Mouse (Mus musculus): ENCODE results near the gene Ercc2. TPM values are rescaled to one million over a fixed set of nuclear protein-coding genes. Genes with fewer than 3 reads are reported as not detected.

Ercc2 gene
- polyA plus RNA-seq, 1 experiment from 2014 or later = 25.2 TPM

DNA sequence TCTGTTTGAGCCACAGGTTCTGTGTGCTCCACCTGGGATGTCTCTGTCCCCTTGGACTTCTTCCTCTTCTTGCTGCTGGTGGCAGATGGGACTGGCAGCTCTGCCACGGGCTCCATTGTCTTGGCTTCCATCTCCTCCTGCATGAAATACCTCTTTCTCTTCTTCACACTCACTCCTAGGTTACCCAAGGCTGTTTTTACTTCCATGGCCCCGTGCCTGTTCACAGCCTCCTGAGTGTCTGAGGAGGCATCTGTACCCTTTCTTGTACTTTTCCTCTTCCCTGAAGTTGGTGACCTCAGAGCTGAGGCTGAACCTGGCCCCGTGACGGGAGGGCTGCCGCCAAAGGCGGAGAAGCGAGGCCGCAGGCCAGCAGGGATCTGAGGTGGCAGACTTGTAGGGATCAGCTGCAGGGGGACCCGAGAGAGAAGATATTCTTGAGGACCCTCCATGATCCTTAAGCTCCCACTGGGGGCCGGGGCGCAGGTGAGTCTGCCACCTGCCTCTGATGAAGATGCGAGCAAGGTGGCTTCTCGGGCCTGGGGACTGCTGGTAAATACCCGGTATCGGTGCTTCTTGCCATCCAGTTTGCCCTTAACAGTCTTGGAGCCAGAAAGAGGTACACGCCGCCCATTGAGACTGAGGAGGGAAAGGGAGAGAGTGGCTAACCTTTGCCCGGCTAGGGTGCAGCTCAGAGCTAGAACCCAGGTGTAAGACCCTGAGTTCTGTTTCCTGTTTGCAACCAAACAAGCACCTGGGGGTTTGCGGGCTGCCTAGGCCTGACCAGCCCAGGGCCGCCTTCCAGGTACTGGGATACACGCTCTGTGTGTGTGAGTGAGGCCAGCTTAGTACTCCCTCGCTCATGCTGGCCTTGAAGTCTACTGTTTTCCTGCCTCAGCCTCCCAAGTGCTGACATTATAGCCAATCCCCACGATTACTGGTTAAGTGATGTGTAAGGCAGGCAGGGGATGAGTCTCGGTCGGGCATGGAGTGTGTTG, 24.1 kb upstream of the Ercc2 start:
- Histone ChIP-seq H3K27me3 (ENCODE audit: control insufficient read depth, insufficient read depth, low read length) (no peaks in the 10 kb centered on the region), H3K4me2 (ENCODE audit: low read depth, low read length, severe bottlenecking) (peak overlapping the region; percentile 93; the same call in 1 of the 2 replicates), H3K4me3 (ENCODE audit: low read depth, low read length) (no peak overlapping the region; the same call in 1 of the 2 replicates), H3K9ac (ENCODE audit: low read length) (peak overlapping the region; percentile 59; the same call in 1 of the 2 replicates), H3K9me3 (ENCODE audit: control insufficient read depth, low read length) (no peaks in the 10 kb centered on the region), H3K36me3 (ENCODE audit: control insufficient read depth, insufficient read depth, low read length) (peaks cover 8% of the 10 kb centered on the region; the same call in 1 of the 2 replicates), H3K27ac (ENCODE audit: low read depth, low read length) (no peak overlapping the region), H3K4me1 (replicated peaks; ENCODE audit: control insufficient read depth, insufficient read depth, low read length) (peaks cover 17% of the 10 kb centered on the region; the same call in 1 of the 2 replicates)
- ATAC-seq (replicated peaks; ENCODE audit: low FRiP score) = no peak
- 93% methylated on average over 25 of the region's 25 CpGs for WGBS
- DNase-seq (ENCODE audit: low spot score) = no peak

DNA sequence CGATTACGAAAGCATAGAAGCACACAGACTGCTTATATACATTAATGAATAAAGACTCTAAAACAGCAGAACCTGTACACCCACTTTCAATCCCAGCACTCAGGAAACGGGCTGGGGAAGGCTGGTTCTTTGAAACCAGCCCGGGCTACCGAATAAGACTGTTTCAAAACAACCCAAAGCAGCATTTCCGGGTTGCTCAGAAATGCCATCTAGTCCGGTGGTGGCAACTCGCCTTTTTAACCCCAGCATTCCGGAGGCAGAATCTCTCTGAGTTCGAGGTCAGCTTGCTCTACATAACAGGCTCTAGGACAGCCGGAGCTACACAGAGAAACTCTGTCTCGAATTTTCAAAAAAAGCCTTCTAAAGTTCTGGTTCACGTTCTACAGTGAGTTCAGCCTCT, 23.2 kb upstream of the Ercc2 start:
- H3K27ac ChIP-seq (ENCODE audit: low read depth, low read length) = no peak overlapping the region
- H3K4me3 ChIP-seq (ENCODE audit: low read depth, low read length) = peak overlapping the region; percentile 66
- H3K9me3 ChIP-seq (ENCODE audit: control insufficient read depth, low read length) = no peaks in the 10 kb centered on the region
- ATAC-seq (replicated peaks; ENCODE audit: low FRiP score) = no peak
- WGBS = 21% methylated on average over 13 of the region's 13 CpGs
- peaks cover 17% of the 10 kb centered on the region; the same call in 1 of the 2 replicates for H3K4me1 ChIP-seq (replicated peaks; ENCODE audit: control insufficient read depth, insufficient read depth, low read length)
- peaks cover 4% of the 10 kb centered on the region; the same call in 1 of the 2 replicates for H3K36me3 ChIP-seq (ENCODE audit: control insufficient read depth, insufficient read depth, low read length)
- H3K9ac ChIP-seq (ENCODE audit: low read length) = peak overlapping the region; percentile 59; the same call in 1 of the 2 replicates
- H3K27me3 ChIP-seq (ENCODE audit: control insufficient read depth, insufficient read depth, low read length) = no peaks in the 10 kb centered on the region
- DNase-seq (ENCODE audit: low spot score) = no peak
- H3K4me2 ChIP-seq (ENCODE audit: low read depth, low read length, severe bottlenecking) = peak overlapping the region; percentile 93

DNA sequence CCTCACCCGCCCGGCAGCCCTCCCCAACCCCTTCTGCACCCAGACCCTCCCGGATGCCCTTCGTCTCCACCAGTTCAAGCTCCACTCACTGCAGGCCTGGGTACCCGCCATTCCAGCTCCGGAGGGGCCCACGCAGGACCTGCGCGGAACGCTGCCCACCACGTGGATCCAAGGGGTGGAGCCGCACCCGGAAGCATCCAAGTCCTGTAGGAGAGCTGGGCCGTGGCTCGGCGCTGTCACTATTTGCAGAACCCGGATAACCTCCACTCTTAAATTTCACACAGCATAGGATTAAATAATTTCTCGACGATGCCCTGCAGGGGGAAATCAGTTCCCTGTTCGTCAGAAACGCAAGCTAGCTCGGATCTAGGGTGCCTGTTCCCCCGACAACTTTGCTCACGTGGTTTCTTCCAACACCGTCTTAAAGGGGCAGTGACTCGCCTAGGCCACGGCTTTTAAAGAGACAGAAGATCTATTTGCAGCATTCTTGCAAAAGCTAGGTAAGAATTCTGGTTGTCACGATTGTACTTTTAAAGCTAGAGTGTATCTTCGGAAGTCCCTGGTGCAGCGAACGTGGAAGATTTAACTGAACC, 22.4 kb upstream of the Ercc2 start, which contains the start of the genes Cd3eap and Ppp1r13l:
TSS of gene Cd3eap (minus strand) at position 185 of the 593 bp plus-strand sequence.
TSS of gene Ppp1r13l (plus strand) at position 451 of the 593 bp plus-strand sequence.
- no peaks in the 10 kb centered on the region for H3K9me3 ChIP-seq (ENCODE audit: control insufficient read depth, low read length)
- H3K4me2 ChIP-seq (ENCODE audit: low read depth, low read length, severe bottlenecking) = peak within 1 kb of the TSS; percentile 93
- under 1% methylated on average over 31 of the region's 31 CpGs for WGBS

GRCm38 (mm10) chr7:19359892-19360641, 21.7 kb upstream of the Ercc2 start:
- ATAC-seq (replicated peaks; ENCODE audit: low FRiP score) = peak; percentile 76
- no peaks in the 10 kb centered on the region for H3K9me3 ChIP-seq (ENCODE audit: control insufficient read depth, low read length)
- H3K4me2 ChIP-seq (ENCODE audit: low read depth, low read length, severe bottlenecking) = peak overlapping the region; percentile 93
- DNase-seq (ENCODE audit: low spot score) = peak; percentile 85
- under 1% methylated on average over 45 of the region's 45 CpGs for WGBS
- H3K9ac ChIP-seq (ENCODE audit: low read length) = peak overlapping the region; percentile 59
- no peak overlapping the region for H3K27ac ChIP-seq (ENCODE audit: low read depth, low read length)
- no peaks in the 10 kb centered on the region for H3K27me3 ChIP-seq (ENCODE audit: control insufficient read depth, insufficient read depth, low read length)
- peak overlapping the region; percentile 66 for H3K4me3 ChIP-seq (ENCODE audit: low read depth, low read length)
- peaks cover 17% of the 10 kb centered on the region; the same call in 1 of the 2 replicates for H3K4me1 ChIP-seq (replicated peaks; ENCODE audit: control insufficient read depth, insufficient read depth, low read length)
- peaks cover 4% of the 10 kb centered on the region; the same call in 1 of the 2 replicates for H3K36me3 ChIP-seq (ENCODE audit: control insufficient read depth, insufficient read depth, low read length)

More for the DNA sequence above, 22.4 kb upstream of the Ercc2 start, which contains the start of the genes Cd3eap and Ppp1r13l:
- Histone ChIP-seq H3K27ac (ENCODE audit: low read depth, low read length) (no peak within 1 kb of the TSS), H3K27me3 (ENCODE audit: control insufficient read depth, insufficient read depth, low read length) (no peaks in the 10 kb centered on the region), H3K9ac (ENCODE audit: low read length) (peak within 1 kb of the TSS; percentile 59), H3K4me3 (ENCODE audit: low read depth, low read length) (peak within 1 kb of the TSS; percentile 66), H3K36me3 (ENCODE audit: control insufficient read depth, insufficient read depth, low read length) (peaks cover 4% of the 10 kb centered on the region; the same call in 1 of the 2 replicates), H3K4me1 (replicated peaks; ENCODE audit: control insufficient read depth, insufficient read depth, low read length) (peaks cover 17% of the 10 kb centered on the region; the same call in 1 of the 2 replicates)
- DNase-seq (ENCODE audit: low spot score) = peak; percentile 88
- ATAC-seq (replicated peaks; ENCODE audit: low FRiP score) = peak; percentile 72

DNA sequence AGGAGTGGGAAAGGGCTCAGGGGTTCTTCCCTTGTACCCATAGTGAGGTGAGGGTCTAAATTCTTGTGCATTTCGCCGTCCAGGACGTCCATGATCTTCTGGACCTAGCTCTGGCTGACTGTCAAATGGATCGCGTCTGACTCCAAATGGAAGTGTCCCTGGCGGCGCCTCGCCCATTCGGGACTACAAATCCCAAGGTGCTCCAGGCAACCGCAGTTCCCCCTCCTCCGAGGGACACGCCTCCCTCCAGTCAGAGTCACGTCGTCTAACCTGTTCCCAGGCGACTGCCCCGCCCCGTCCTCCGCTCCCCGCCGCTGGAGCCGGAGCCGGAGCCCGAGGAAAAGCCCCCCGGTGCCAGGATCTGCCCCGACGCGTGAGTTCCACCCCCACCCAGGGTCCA, 20.9 kb upstream of the Ercc2 start:
- H3K4me2 ChIP-seq (ENCODE audit: low read depth, low read length, severe bottlenecking) = peak overlapping the region; percentile 93
- H3K4me1 ChIP-seq (replicated peaks; ENCODE audit: control insufficient read depth, insufficient read depth, low read length) = peaks cover 17% of the 10 kb centered on the region; the same call in 1 of the 2 replicates
- peak overlapping the region; percentile 61; the same call in 1 of the 2 replicates for H3K9ac ChIP-seq (ENCODE audit: low read length)
- peak; percentile 93 for DNase-seq (ENCODE audit: low spot score)
- no peaks in the 10 kb centered on the region for H3K27me3 ChIP-seq (ENCODE audit: control insufficient read depth, insufficient read depth, low read length)
- H3K9me3 ChIP-seq (ENCODE audit: control insufficient read depth, low read length) = no peaks in the 10 kb centered on the region
- H3K27ac ChIP-seq (ENCODE audit: low read depth, low read length) = no peak overlapping the region
- WGBS = 0% methylated on average over 27 of the region's 27 CpGs
- H3K36me3 ChIP-seq (ENCODE audit: control insufficient read depth, insufficient read depth, low read length) = peaks cover 4% of the 10 kb centered on the region; the same call in 1 of the 2 replicates
- peak overlapping the region; percentile 66 for H3K4me3 ChIP-seq (ENCODE audit: low read depth, low read length)
- peak; percentile 75 for ATAC-seq (replicated peaks; ENCODE audit: low FRiP score)

DNA sequence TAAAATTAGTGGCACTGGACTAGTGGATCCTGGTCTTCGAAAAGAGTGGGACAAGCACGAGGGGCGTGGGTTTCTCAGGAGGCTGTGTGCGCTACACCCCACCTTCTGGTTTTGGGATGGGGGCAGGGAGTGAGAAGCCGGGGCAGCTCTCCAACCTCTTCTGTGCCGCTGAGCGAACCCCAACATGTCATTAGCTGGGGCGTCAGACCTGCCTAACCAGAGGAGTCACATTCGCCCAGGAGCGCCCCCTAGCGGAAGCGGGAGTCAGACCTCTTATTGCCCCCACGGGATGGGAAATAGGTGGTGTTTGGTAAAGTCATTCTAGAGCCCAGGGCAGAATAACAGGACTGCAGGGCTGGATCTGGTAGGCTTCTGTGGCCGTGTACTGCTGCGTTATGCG, 20.1 kb upstream of the Ercc2 start:
- H3K36me3 ChIP-seq (ENCODE audit: control insufficient read depth, insufficient read depth, low read length) = peaks cover 4% of the 10 kb centered on the region; the same call in 1 of the 2 replicates
- no peaks in the 10 kb centered on the region for H3K9me3 ChIP-seq (ENCODE audit: control insufficient read depth, low read length)
- H3K4me2 ChIP-seq (ENCODE audit: low read depth, low read length, severe bottlenecking) = peak overlapping the region; percentile 93
- ATAC-seq (replicated peaks; ENCODE audit: low FRiP score) (no peak), DNase-seq (ENCODE audit: low spot score) (peak; percentile 87)
- H3K9ac ChIP-seq (ENCODE audit: low read length) = no peak overlapping the region
- H3K4me1 ChIP-seq (replicated peaks; ENCODE audit: control insufficient read depth, insufficient read depth, low read length) = peaks cover 17% of the 10 kb centered on the region; the same call in 1 of the 2 replicates
- 14% methylated on average over 16 of the region's 16 CpGs for WGBS
- no peaks in the 10 kb centered on the region for H3K27me3 ChIP-seq (ENCODE audit: control insufficient read depth, insufficient read depth, low read length)
- H3K27ac ChIP-seq (ENCODE audit: low read depth, low read length) = no peak overlapping the region
- H3K4me3 ChIP-seq (ENCODE audit: low read depth, low read length) = peak overlapping the region; percentile 66

DNA sequence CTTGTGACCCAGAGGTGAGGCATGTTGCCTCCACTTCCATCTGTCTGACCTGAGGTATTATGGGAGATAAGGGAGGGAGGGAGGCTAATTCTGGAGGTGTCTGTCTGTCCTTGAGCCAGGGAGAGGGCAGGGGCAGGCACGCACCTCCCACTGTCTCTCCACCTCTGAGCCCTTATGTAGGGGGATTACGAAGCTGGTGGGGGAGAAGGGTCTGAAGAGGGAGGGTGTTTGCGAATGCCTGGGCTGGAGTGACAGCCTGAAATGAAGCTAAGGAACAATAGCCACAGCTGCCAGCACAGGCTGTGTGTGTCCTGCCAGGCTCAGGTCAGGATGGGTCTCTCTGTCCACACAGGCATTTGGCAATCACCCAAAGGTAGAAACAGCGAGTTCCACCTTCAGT, 19.5 kb upstream of the Ercc2 start:
- ATAC-seq (replicated peaks; ENCODE audit: low FRiP score) = no peak
- Histone ChIP-seq H3K36me3 (ENCODE audit: control insufficient read depth, insufficient read depth, low read length) (peaks cover under 1% of the 10 kb centered on the region; the same call in 1 of the 2 replicates), H3K9ac (ENCODE audit: low read length) (no peak overlapping the region), H3K27me3 (ENCODE audit: control insufficient read depth, insufficient read depth, low read length) (no peaks in the 10 kb centered on the region), H3K27ac (ENCODE audit: low read depth, low read length) (no peak overlapping the region), H3K4me1 (replicated peaks; ENCODE audit: control insufficient read depth, insufficient read depth, low read length) (peaks cover 17% of the 10 kb centered on the region; the same call in 1 of the 2 replicates), H3K9me3 (ENCODE audit: control insufficient read depth, low read length) (no peaks in the 10 kb centered on the region), H3K4me3 (ENCODE audit: low read depth, low read length) (no peak overlapping the region), H3K4me2 (ENCODE audit: low read depth, low read length, severe bottlenecking) (0 out of 2 replicates have a peak overlapping the region, but pooled peaks have one; percentile 21)
- DNase-seq (ENCODE audit: low spot score) = no peak
- 20% methylated on average over 4 of the region's 4 CpGs for WGBS
